Mouse (Mus musculus) yolk sac, embryonic 10.5 days (tissue): ENCODE data around the gene Ankmy1.

Experiments
- DNase-seq: peaks from one replicate; pipeline ENCODE4 v3.0.0-alpha.2; 2017; ENCODE audit warnings: low spot score

Ankmy1 gene

DNA sequence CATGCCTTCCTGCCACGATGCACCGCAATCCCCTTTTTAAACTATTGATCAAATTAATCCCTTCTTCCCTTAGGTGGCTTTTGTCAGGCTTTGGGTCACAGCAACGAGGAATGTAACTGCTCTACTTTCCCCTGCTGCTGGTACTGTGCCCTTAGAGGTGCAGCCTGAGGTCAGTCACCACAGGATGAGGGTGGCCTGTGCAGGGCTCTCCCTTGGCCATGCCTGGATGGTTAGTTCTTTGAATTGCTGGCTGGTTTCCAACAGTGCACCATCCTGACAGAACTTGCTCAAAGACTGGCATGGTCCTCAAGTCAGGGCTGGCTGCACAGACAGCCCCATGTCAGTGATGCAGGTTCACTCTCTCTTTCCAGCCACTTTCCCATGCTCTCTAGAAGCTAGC, 28.7 kb downstream of the Ankmy1 start:
- DNase-seq, result no peak

DNA sequence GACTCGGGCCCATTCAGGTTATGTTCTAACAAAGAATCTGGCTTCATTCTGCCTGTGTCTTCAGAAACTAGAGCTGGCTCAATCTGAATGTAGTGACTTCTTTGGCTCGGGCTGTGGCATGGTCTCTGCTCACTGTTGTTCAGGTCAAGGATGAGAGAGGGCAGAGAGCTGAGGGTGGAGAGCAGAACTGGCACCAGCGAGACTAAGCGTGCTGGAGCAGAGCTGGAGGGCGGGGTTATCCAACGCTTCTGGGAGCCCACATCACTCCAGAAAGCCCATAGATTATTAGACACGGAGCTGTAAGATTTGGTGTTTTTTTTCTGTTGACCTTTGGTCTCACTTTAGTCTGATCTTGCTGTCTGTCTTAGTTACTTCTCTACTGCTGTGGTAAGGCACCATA, 30.0 kb downstream of the Ankmy1 start:
- no peak for DNase-seq

DNA sequence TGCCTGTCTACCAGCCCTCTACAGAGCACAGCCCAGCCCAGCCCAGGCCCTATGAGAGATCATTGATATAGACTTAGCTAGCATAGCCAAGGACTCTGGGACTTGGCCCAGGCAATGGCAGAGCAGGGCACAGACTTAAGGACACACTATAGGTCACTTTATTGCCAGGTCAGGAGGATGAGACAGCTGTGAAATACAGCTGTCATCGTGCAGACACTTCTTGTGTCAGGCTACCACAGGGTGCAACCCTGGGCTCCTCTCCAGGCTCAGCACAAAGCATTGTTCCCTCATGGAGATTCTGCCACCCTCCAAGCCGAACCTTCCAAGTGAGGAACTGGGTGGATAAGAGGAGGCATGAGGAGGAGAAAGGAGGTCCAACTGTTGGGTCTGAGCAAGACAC, 32.7 kb downstream of the Ankmy1 start:
- DNase-seq, result no peak

GRCm38 (mm10) chr1:92866170-92866569, 36.5 kb downstream of the Ankmy1 start:
- no peak for DNase-seq

GRCm38 (mm10) chr1:92863268-92863667, 39.4 kb downstream of the Ankmy1 start:
- no peak for DNase-seq

GRCm38 (mm10) chr1:92861503-92861902, 41.2 kb downstream of the Ankmy1 start:
- no peak for DNase-seq

GRCm38 (mm10) chr1:92852450-92852849, 50.3 kb downstream of the Ankmy1 start:
- DNase-seq, result no peak

- DNase-seq, result no peak
These were observed 52.6 kb downstream of the Ankmy1 start for GRCm38 (mm10) chr1:92849938-92850574.

GRCm38 (mm10) chr1:92849491-92849890, 53.2 kb downstream of the Ankmy1 start:
- no peak for DNase-seq

DNA sequence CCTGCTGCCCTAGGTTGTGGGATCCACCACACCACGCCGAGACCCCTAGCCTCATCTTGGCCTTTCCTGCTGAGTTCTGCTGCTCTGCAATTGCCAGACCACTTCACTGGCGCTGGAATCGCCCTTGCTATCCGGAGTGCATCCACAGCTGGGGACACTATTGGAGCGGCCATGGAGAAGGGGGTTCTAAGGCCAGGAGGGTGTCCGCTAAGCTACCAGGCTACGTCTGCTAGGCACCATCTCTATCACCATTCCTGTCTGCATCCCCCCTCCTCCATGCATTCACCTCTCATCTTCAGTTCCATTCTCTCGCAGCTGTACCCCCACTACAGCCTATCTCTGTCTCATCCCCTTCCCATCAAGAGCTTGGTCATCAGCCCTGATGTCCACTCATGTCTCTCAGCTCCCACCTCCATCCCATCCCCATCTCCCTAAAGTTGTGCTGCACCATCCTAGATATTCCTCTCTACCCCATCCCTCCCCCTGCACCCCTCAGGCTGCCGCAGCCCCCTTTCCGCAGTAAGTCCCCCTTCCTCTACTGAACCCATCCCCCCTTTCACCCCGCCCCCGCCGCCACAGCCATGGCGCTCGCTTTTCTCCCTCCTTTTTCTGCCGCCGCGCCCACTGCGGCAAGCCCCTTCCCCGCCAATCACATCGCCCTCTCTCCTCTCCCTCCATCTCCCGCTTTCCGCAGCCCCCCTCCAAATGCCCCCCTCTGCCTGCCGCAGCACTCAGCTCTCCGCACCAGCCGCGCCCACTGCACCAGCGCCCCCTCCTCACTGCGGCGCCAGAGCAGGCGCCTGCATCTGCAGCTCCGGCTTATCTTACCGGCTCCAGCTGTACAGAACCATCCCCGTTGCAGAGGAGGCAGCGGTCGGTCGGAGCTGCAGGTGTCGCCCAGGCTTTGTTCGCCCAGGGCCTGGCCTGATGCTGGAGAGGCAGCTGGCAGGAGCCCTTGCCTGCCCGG, 54.5 kb downstream of the Ankmy1 start:
- no peak for DNase-seq

DNA sequence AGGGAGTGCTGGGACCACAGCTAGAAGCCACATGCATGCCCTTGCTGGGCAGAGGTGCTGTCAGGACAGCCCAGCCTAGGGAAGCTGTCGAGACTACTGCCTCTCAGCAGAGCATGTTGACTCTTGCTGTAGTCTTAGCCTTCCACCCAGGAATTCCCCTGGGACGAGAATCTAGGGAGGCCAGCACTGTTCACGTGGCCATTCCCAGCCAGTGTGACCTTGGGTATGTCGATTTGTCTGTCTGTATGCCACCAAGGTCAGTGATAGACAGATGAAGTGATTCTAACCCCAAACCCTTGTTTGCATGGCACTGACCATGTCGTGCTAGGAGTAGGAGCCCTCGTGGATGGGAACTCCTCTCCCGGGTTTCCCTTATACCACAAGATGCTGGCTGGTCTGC, 56.8 kb downstream of the Ankmy1 start:
- DNase-seq, result no peak

DNA sequence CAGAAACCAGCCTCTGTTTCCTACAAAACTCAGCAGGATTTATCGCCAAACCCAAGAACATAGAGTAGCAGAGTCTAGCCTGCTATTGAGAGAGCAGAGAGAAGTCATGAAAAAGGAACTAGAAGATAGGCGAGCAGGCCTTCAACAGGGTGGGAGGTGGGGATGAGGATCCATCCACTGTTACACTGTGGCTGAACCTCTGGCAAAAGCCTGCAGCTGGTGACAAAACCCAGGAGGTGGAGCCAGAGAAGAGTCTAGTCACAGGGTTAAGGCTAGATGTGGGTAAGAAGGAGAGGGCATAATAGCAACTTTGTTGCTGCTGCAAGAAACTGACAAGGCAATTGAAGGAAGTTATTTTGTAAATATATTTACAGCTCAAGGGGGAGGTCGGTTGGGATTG, 61.3 kb downstream of the Ankmy1 start:
- no peak for DNase-seq

DNA sequence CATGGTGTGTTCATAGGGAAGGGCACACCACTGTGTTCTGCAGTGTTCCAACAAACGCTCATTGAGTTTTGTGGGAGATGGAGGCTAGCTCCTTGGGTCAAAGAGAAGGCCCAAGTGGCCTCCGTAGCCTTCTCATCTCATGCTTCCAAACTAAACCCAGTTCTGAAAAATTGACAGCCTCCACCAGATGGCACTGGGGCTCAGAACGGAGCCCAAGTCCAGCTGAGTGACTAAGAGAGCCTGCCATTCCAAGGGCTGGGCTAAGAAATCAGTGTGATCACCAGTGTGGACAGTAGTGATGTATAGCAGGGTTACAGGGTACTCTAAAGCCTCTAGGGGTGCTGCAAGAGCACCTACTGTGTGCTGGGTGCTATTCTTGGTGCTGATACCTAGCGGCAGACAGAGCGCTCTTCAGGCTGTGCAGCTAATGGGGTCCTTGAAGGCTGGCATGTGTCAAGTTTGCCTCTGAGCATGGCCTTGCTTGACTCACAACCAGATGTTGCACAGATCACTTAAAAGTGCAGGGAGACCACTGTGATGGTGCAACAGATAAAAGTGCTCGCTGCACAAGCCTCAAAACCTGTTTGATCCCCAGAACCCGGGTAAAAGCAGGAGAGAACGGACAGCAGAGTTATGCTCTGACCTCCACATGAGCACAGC, 62.3 kb downstream of the Ankmy1 start:
- no peak for DNase-seq

- no peak for DNase-seq
These were observed 63.5 kb downstream of the Ankmy1 start for GRCm38 (mm10) chr1:92839211-92839610.

DNA sequence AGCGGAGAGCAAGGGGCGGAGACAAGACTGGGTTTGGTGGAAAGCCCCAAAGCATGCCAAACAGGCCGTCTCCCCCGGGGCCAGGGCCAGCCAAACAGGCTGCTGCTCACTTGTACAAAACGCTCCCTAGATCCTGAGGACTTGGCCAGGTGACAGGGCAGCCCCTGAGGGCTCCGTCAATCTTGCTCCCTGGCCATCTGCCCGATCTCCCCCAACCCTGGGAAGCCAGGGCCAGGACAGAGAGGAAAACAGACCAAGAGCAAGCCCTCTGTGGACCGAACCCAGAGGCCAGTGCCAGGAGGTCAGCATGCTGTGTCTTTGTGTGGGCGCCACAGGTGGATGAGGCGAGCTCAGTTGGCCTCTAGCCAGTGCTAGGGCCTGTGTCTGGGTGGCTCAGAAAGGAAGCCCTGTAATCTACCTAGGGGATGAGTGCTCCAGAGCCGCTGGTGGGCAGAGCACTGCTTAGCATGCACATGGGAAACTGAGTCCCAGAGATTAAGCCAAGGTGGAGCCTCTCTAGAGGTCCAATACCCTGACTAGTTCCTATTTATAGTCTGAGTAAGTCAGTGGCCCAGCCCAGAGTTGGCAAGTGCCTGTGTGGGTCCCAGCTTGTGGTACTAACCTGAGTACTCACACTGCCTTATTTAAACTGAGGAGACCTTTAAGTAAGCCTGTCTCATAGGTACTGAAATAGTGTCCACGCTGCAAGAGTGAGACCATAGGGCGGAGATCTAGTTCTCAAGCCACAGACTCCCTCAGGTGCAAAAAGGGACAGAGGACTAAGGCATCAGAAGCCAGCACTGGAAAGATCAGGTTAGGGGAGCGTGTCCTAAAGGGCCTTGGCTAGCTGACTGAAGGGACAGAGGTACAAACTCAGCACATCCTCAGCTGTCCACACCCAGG, 64.5 kb downstream of the Ankmy1 start:
- DNase-seq, result no peak

DNA sequence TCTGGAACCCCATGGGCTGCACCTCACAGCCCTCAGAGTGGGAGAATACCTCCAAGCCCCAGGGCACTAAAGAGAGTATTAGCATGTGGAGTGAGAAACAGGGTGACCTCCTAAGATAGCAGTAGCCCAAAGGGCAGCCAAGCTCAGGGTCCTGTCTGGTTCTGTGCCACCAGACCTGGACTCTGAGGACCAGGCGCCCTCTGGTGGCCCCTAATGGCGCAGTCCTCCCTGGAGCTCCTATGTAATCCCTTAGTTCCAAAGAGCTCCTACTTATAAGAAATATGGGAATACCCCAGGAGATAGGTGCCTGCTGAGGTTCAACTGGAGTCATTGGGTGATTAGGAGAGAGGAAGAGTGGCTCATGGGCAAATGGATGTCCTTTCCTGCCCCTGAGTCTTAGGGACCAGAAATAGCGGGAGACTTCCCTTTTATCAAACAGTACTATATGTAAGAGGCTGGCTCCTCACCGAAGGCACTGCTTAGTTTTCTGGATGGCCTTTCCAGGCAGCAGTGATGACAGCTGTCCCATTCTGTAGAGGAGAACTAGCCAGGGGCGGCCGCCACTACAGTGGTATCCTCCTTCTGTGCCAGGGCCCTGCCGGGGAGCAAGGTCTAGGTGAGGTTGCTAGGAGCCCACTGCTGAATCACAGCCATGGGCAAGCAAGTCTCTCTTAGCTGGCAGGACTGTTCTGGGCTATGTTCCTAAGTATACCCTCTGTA, 68.6 kb downstream of the Ankmy1 start:
- DNase-seq, result peak; percentile 40

- peak; percentile 29 for DNase-seq
These were observed 70.4 kb downstream of the Ankmy1 start for GRCm38 (mm10) chr1:92832011-92833010.

DNA sequence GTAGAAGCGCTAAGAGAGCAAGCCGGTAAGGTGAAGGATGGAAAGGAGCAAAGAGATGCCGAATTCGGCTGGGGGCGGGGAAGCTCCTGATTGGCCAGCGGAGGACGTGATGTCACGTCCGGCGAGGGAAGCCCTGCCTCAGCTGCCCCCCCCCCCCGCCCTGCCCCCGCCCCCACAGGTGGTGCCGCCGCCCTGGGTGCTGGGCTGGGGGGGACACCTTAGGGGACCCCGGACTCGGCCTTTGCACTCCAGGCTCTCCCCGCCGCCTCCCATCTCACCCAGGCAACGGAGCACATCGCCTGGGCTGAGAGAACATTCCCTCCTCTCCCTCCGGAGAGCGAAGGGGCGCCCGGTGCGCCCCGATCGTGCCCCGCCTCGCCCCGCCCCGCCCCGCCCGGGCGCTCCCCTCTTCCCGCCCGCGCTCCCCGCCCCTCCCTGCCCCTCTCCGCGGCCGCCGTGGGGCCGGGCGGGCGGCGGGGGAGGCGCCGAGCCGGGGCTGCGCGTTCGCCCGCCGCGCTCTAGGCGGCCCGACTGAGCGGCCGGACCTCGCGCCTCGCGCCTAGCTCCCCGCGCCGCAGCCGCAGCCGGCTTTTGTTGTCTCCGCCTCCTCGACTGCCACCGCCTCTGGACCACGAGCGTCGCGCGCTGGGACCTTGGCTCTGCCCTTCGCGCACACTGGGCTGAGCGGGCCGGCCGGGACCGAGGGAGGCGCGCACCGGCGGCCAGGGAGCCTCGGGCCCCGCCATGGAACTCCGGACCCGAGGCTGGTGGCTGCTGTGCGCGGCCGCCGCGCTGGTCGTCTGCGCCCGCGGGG, 71.3 kb downstream of the Ankmy1 start, which contains the start of gene Gpc1:
TSS of gene Gpc1 (plus strand) at position 458 of the 814 bp plus-strand sequence.
- DNase-seq, result peak; percentile 74
